Mouse (Mus musculus): Measurements from ENCODE around the gene Zscan5b. TPM values are rescaled to one million over a fixed set of nuclear protein-coding genes. Genes with fewer than 3 reads are reported as not detected.
"Not testable (repeated sequence)": the region's sequence is repeated elsewhere in the genome, so short reads cannot be mapped to it uniquely, and the experiment has no call there.

Gene Zscan5b
- polyA plus RNA-seq, 1 experiment from 2014 or later, result not detected

DNA sequence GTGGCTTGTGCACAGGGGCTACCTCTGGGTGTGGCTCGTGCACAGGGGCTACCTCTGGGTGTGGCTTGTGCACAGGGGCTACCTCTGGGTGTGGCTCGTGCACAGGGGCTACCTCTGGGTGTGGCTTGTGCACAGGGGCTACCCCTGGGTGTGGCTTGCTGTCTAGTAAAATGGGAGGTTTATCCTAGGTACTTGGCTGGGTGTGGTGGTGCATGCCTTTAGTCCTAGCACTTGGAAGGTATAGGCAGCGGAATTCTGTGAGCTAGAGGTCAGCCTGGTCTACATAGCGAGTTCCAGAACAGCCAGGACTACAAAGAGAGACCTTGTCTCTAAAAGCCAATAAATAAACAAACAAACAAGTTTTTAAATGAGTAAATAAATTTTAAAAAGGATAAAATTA, 7.4 kb upstream of the Zscan5b start:
- WGBS, result 79% methylated on average over 3 of the region's 4 CpGs
- not testable (repeated sequence) for H3K9ac ChIP-seq (ENCODE audit: low read length); H3K9me3 ChIP-seq (ENCODE audit: control insufficient read depth, low read length); H3K4me2 ChIP-seq; ATAC-seq (ENCODE audit: low FRiP score); H3K27me3 ChIP-seq (ENCODE audit: control insufficient read depth, insufficient read depth, low read length); H3K27ac ChIP-seq (ENCODE audit: low read depth, low read length); H3K4me3 ChIP-seq (ENCODE audit: low read depth, low read length); H3K4me1 ChIP-seq (ENCODE audit: control insufficient read depth, insufficient read depth, low read length); H3K36me3 ChIP-seq (ENCODE audit: control insufficient read depth, insufficient read depth, low read length); DNase-seq (ENCODE audit: low spot score, missing footprints)

DNA sequence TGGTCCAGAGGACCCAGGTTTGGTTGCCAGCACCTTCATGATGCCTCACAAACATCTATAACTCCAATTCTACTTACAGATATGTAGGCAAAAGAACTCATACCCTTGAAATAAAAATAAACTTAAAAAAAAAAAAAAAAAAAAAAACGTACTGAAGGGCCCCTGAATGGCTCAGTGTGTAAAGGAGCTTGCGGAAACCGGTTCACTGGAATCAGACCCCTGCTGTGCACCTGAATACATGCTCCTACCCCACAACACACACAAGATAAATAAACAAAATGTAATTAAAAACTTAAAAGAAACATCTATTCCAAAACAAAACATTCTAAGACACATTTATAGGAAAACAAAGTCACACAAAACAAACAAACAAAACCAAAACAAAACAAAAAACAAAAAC, 1.9 kb upstream of the Zscan5b start:
- WGBS, result 51% methylated on average over 3 of the region's 3 CpGs
- H3K4me1 ChIP-seq (ENCODE audit: control insufficient read depth, insufficient read depth, low read length), result no peaks in the 10 kb centered on the region
- H3K4me2 ChIP-seq, result no peak overlapping the region
- H3K27ac ChIP-seq (ENCODE audit: low read depth, low read length), result no peak overlapping the region
- H3K9me3 ChIP-seq (ENCODE audit: control insufficient read depth, low read length), result peaks cover 2% of the 10 kb centered on the region; the same call in 1 of the 2 replicates
- H3K9ac ChIP-seq (ENCODE audit: low read length), result no peak overlapping the region
- no peaks in the 10 kb centered on the region for H3K27me3 ChIP-seq (ENCODE audit: control insufficient read depth, insufficient read depth, low read length)
- ATAC-seq (ENCODE audit: low FRiP score) (no peak), DNase-seq (ENCODE audit: low spot score, missing footprints) (no peak)
- no peaks in the 10 kb centered on the region for H3K36me3 ChIP-seq (ENCODE audit: control insufficient read depth, insufficient read depth, low read length)
- no peak overlapping the region for H3K4me3 ChIP-seq (ENCODE audit: low read depth, low read length)

DNA sequence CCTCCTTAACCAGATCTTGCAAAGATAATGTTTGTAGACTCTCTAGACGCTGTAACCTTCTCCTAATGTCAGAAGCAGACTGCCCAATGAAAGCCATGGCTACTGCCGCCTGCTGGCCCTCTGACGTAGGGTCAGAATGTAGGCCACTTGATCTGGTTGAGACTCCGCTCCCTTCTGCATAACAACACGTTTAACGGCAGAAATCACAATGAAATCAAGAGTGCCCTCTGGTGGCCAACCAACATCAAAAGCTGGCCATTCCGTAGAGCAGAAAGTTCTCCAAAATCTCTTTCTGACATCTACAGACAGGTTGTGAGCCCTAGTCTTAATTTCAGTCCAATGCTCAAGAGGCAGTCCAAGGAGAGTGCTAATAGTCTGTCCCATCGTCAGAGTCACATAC, 6.4 kb downstream of the Zscan5b start:
- H3K4me1 ChIP-seq (ENCODE audit: control insufficient read depth, insufficient read depth, low read length); H3K27me3 ChIP-seq (ENCODE audit: control insufficient read depth, insufficient read depth, low read length); H3K9me3 ChIP-seq (ENCODE audit: control insufficient read depth, low read length); H3K36me3 ChIP-seq (ENCODE audit: control insufficient read depth, insufficient read depth, low read length); H3K4me3 ChIP-seq (ENCODE audit: low read depth, low read length); H3K4me2 ChIP-seq; H3K9ac ChIP-seq (ENCODE audit: low read length); DNase-seq (ENCODE audit: low spot score, missing footprints); H3K27ac ChIP-seq (ENCODE audit: low read depth, low read length); ATAC-seq (ENCODE audit: low FRiP score): not testable (repeated sequence)
- 57% methylated on average over 8 of the region's 8 CpGs for WGBS

DNA sequence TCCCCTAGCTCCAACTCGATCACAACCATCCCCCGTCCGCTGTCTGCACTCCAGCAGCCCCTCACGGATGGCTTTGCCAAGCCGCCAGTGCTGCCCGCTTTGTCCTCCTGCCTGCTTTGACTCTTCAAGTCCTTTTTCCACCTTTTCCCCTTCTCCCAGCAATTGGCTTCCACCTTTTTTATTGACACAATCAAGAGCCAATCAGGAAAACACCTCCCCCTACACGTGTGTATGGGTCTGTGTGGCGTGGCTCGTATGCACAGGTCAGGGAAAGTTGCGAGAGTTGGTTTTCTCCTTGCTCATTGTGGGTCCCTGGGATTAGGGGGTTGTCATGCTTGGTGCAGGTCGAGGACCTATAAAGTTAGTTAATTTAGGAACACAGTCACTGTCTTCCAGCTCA, 17.7 kb downstream of the Zscan5b start:
- no peak for ATAC-seq (ENCODE audit: low FRiP score)
- 56% methylated on average over 11 of the region's 11 CpGs for WGBS
- Histone ChIP-seq H3K27me3 (ENCODE audit: control insufficient read depth, insufficient read depth, low read length) (no peaks in the 10 kb centered on the region), H3K9ac (ENCODE audit: low read length) (no peak overlapping the region), H3K4me1 (ENCODE audit: control insufficient read depth, insufficient read depth, low read length) (no peaks in the 10 kb centered on the region), H3K36me3 (ENCODE audit: control insufficient read depth, insufficient read depth, low read length) (no peaks in the 10 kb centered on the region), H3K9me3 (ENCODE audit: control insufficient read depth, low read length) (no peaks in the 10 kb centered on the region), H3K27ac (ENCODE audit: low read depth, low read length) (no peak overlapping the region), H3K4me2 (no peak overlapping the region), H3K4me3 (ENCODE audit: low read depth, low read length) (no peak overlapping the region)
- DNase-seq (ENCODE audit: low spot score, missing footprints), result no peak

DNA sequence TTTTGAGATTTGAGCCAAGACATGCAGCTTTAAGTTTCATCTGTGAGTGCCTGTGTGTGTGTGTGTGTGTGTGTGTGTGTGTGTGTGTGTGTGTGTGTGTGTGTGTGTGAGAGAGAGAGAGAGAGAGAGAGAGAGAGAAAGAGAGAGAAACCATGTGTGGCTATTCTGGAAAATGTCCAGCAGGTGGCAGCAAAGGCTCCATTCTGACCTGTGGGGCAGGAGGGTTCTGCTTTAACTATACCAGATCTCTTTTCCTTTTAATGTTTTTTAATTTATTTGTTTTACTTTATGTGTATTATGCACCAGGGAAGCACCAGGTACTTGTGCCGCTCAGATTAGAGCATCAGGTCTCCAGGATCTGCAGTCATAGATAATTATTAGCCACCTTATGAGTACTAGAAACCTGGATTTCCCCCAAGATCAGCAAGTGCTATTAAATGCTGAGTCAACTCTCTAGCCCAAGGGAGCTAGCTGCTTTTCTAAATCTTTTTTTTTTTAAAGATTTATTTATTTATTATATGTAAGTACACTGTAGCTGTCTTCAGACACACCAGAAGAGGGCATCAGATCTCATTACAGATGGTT, 18.9 kb downstream of the Zscan5b start:
- H3K9ac ChIP-seq (ENCODE audit: low read length), result not testable (repeated sequence)
- 23% methylated on average over 1 of the region's 1 CpGs for WGBS
- DNase-seq (ENCODE audit: low spot score, missing footprints), result peak; percentile 84

DNA sequence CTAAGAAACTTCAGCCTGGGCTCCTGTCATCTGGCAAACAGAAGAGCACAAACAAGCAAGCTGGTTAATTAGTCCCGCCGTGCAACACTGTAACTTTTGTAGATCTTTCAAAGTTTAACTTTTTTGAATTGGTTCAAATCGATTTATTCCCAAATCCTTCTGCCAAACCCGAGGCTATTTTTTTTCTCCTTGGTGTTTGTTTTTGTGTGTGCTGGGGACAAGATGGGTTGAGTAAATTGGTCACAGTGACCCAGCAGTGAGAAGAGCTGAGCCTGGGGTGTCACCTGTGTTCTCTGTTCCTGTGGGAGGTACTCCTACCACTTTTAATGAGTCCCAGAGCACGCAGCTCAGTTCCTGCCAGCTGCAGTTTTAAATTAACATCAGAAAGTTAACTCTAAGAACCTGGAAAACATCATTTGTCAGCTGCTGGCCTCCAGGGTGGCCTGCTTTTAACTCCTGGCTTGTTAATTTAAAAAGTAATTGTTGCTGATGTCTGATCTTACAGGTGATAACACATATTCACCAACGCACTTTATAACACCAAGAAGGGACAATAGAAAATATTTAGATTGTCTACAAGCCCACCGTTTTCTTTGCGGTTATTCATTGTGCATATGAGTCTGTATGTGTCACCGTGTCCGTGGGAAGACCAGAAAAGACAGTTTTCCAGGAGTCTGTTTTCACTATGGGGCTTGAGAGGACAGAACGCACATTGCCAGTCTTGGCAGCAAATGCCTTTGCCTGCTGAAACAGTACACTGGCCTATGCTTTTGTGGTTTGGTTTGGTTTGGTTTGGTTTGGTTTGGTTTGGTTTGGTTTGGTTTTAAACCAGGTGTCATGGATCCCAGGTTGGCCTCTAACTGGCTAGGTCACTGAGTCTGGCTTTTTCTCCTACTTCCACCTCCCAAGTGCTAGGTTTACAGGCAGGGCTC, 22.5 kb downstream of the Zscan5b start:
- Histone ChIP-seq H3K9ac (ENCODE audit: low read length) (no peak overlapping the region), H3K4me1 (ENCODE audit: control insufficient read depth, insufficient read depth, low read length) (no peaks in the 10 kb centered on the region), H3K9me3 (ENCODE audit: control insufficient read depth, low read length) (no peaks in the 10 kb centered on the region), H3K27me3 (ENCODE audit: control insufficient read depth, insufficient read depth, low read length) (no peaks in the 10 kb centered on the region), H3K27ac (ENCODE audit: low read depth, low read length) (no peak overlapping the region), H3K4me2 (no peak overlapping the region), H3K36me3 (ENCODE audit: control insufficient read depth, insufficient read depth, low read length) (no peaks in the 10 kb centered on the region), H3K4me3 (ENCODE audit: low read depth, low read length) (no peak overlapping the region)
- ATAC-seq (ENCODE audit: low FRiP score) (no peak), DNase-seq (ENCODE audit: low spot score, missing footprints) (no peak)
- 57% methylated on average over 11 of the region's 11 CpGs for WGBS

More for the DNA sequence above, 18.9 kb downstream of the Zscan5b start:
- H3K4me3 ChIP-seq (ENCODE audit: low read depth, low read length); H3K9me3 ChIP-seq (ENCODE audit: control insufficient read depth, low read length); ATAC-seq (ENCODE audit: low FRiP score); H3K27ac ChIP-seq (ENCODE audit: low read depth, low read length); H3K4me1 ChIP-seq (ENCODE audit: control insufficient read depth, insufficient read depth, low read length); H3K27me3 ChIP-seq (ENCODE audit: control insufficient read depth, insufficient read depth, low read length); H3K4me2 ChIP-seq; H3K36me3 ChIP-seq (ENCODE audit: control insufficient read depth, insufficient read depth, low read length): not testable (repeated sequence)

DNA sequence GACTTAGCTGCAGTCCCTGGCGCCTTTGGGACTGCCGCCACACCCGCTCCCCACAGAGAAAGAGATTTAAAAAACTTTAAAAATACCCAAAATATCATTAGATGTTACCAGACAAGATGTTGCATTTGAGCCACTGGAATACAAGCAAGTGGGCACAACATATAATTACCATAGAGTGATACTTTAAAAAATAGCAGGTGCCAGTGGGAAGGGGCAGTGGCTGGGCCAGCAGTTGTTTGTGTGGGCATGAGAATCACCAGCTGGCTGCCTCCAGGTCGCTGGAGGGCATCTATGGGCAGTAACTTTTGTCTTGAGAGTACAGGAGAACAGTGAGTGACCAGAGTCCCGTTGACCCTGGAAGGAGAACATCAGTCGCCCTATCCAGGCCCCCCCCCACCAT, 30.3 kb downstream of the Zscan5b start, which contains the start of gene Epp13:
Gene Epp13 (plus strand): TSS at position 301 of the 400 bp plus-strand sequence.
- H3K36me3 ChIP-seq (ENCODE audit: control insufficient read depth, insufficient read depth, low read length), result no peaks in the 10 kb centered on the region
- 76% methylated on average over 6 of the region's 6 CpGs for WGBS

DNA sequence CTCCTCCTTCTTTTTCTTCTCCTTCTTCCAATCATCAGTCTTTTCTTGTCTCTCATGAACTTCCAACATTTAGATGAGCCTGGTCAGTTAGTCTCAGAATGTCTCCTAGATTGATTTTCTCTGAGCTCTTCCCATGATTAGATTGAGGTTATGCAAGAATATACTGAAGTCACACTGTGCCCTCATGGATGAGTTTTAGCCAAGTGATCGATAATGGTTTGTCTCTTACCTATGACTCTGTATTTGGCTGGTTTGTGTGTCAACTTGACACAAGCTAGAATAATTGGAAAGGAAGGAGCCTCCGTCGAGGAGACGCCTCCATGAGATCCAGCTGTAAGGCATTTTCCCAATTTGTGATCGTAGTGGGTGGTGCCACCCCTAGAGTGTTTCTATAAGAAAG, 32.4 kb downstream of the Zscan5b start:
- WGBS, result 90% methylated on average over 5 of the region's 5 CpGs
- no peaks in the 10 kb centered on the region for H3K27me3 ChIP-seq (ENCODE audit: control insufficient read depth, insufficient read depth, low read length)

More for the DNA sequence above, 30.3 kb downstream of the Zscan5b start, which contains the start of gene Epp13:
- H3K9ac ChIP-seq (ENCODE audit: low read length), result no peak within 1 kb of the TSS
- peaks cover 10% of the 10 kb centered on the region; the same call in 1 of the 2 replicates for H3K9me3 ChIP-seq (ENCODE audit: control insufficient read depth, low read length)
- ATAC-seq (ENCODE audit: low FRiP score), result no peak
- no peak for DNase-seq (ENCODE audit: low spot score, missing footprints)
- no peak within 1 kb of the TSS for H3K4me2 ChIP-seq
- no peak within 1 kb of the TSS for H3K27ac ChIP-seq (ENCODE audit: low read depth, low read length)
- no peak within 1 kb of the TSS for H3K4me3 ChIP-seq (ENCODE audit: low read depth, low read length)
- no peaks in the 10 kb centered on the region for H3K4me1 ChIP-seq (ENCODE audit: control insufficient read depth, insufficient read depth, low read length)
- no peaks in the 10 kb centered on the region for H3K27me3 ChIP-seq (ENCODE audit: control insufficient read depth, insufficient read depth, low read length)

DNA sequence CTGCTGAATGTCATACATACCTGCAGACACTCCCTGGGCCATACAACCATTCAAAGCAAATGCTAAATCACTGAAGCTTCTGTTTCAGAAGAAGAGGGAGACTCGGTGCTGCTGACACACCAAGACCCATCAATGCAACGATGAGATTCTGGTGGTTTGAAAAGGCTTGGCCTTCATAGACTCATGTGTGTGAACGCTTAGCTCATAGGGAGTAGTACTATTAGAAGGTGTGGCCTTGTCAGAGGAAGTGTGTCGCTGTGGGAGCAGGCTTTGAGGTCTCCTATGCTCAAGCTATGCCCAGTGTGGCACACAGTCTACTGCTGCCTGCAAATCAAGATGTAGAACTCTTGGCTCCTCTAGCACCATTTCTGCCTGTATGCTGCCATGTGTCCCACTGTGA, 35.3 kb downstream of the Zscan5b start:
- H3K27me3 ChIP-seq (ENCODE audit: control insufficient read depth, insufficient read depth, low read length), result no peaks in the 10 kb centered on the region
- H3K4me1 ChIP-seq (ENCODE audit: control insufficient read depth, insufficient read depth, low read length), result no peaks in the 10 kb centered on the region
- H3K27ac ChIP-seq (ENCODE audit: low read depth, low read length), result no peak overlapping the region
- H3K4me3 ChIP-seq (ENCODE audit: low read depth, low read length), result no peak overlapping the region
- WGBS, result 83% methylated on average over 4 of the region's 4 CpGs
- no peak for ATAC-seq (ENCODE audit: low FRiP score)
- H3K36me3 ChIP-seq (ENCODE audit: control insufficient read depth, insufficient read depth, low read length), result no peaks in the 10 kb centered on the region
- H3K9ac ChIP-seq (ENCODE audit: low read length), result no peak overlapping the region
- H3K4me2 ChIP-seq, result no peak overlapping the region
- no peak for DNase-seq (ENCODE audit: low spot score, missing footprints)
- peaks cover 10% of the 10 kb centered on the region; the same call in 1 of the 2 replicates for H3K9me3 ChIP-seq (ENCODE audit: control insufficient read depth, low read length)

More for the DNA sequence above, 32.4 kb downstream of the Zscan5b start:
- Histone ChIP-seq H3K9me3 (ENCODE audit: control insufficient read depth, low read length) (peaks cover 10% of the 10 kb centered on the region; the same call in 1 of the 2 replicates), H3K4me2 (no peak overlapping the region), H3K9ac (ENCODE audit: low read length) (no peak overlapping the region), H3K4me3 (ENCODE audit: low read depth, low read length) (no peak overlapping the region), H3K4me1 (ENCODE audit: control insufficient read depth, insufficient read depth, low read length) (no peaks in the 10 kb centered on the region), H3K36me3 (ENCODE audit: control insufficient read depth, insufficient read depth, low read length) (no peaks in the 10 kb centered on the region), H3K27ac (ENCODE audit: low read depth, low read length) (no peak overlapping the region)
- ATAC-seq (ENCODE audit: low FRiP score) (no peak), DNase-seq (ENCODE audit: low spot score, missing footprints) (no peak)
